Mouse (Mus musculus) ES-E14 (cell line): ENCODE measurements around the gene Coro1c. TPM values are rescaled to one million over a fixed set of nuclear protein-coding genes. Genes with fewer than 3 reads are reported as not detected.
A peak's percentile ranks its signal among the peaks of the same experiment; 100 is the strongest.

Experiments used
- DNase-seq: peaks from one replicate; pipeline ENCODE4 v3.0.0-alpha.2; 2013; ENCODE audit warnings: low read depth, low spot score
- H3K27ac ChIP-seq: 2 replicates; pipeline ENCODE4 v1.5.1; 2012; ENCODE audit warnings: low read depth, mild to moderate bottlenecking, low read length, moderate library complexity, mixed read lengths; ENCODE audit not compliant: poor library complexity, insufficient read depth, severe bottlenecking
- H3K36me3 ChIP-seq: 2 replicates; pipeline ENCODE4 v1.6.1; 2012; ENCODE audit warnings: mild to moderate bottlenecking, low read length, moderate library complexity, mixed read lengths; ENCODE audit not compliant: control insufficient read depth, poor library complexity, insufficient read depth, severe bottlenecking
- H3K4me1 ChIP-seq, 2 experiments: fragments of 150-350 bp in 1 of 2; sonication (generic) in 1 of 2; 2 replicates each; pipeline ENCODE4 v1.6.1; 2012; ENCODE audit warnings: low read length in 2 of 2, mild to moderate bottlenecking in 1 of 2, mixed read lengths in 1 of 2; ENCODE audit not compliant: control insufficient read depth in 2 of 2, insufficient read depth in 2 of 2, poor library complexity in 1 of 2
- H3K4me3 ChIP-seq, 2 experiments: fragments of 150-350 bp in 1 of 2; sonication (generic) in 1 of 2; 2 replicates each; pipeline ENCODE4 v1.5.1; 2012; ENCODE audit warnings: low read length in 2 of 2, low read depth in 1 of 2, mild to moderate bottlenecking in 1 of 2, mixed read lengths in 1 of 2; ENCODE audit not compliant: insufficient read depth in 1 of 2, poor library complexity in 1 of 2, severe bottlenecking in 1 of 2
- H3K9ac ChIP-seq: 2 replicates; pipeline ENCODE4 v1.6.1; 2012; ENCODE audit warnings: low read depth, mild to moderate bottlenecking, low read length, mixed read lengths; ENCODE audit not compliant: poor library complexity, insufficient read depth, severe bottlenecking
- H3K9me3 ChIP-seq: fragments of 150-350 bp; sonication (generic); 2 replicates; pipeline ENCODE4 v1.6.1; 2012; ENCODE audit warnings: low read depth, mild to moderate bottlenecking, low read length; ENCODE audit not compliant: control insufficient read depth, insufficient read depth
- CHD2 ChIP-seq: IDR thresholded peaks from 2 replicates; pipeline ENCODE4 v1.6.1; 2014; ENCODE audit warnings: mild to moderate bottlenecking, low read depth, low read length, inconsistent platforms
- HCFC1 ChIP-seq: IDR thresholded peaks from 2 replicates; pipeline ENCODE4 v1.6.1; 2012; ENCODE audit warnings: low read length, inconsistent platforms, borderline replicate concordance; ENCODE audit not compliant: insufficient read depth
- MAFK ChIP-seq: IDR thresholded peaks from 2 replicates; pipeline ENCODE4 v1.6.1; 2014; ENCODE audit warnings: mild to moderate bottlenecking, low read depth, low read length, inconsistent platforms; ENCODE audit not compliant: insufficient read depth
- ZC3H11A ChIP-seq: IDR thresholded peaks from 2 replicates; pipeline ENCODE4 v1.6.1; 2012; ENCODE audit warnings: low read depth, mild to moderate bottlenecking, inconsistent platforms, low read length, borderline replicate concordance
- ZNF384 ChIP-seq: IDR thresholded peaks from 2 replicates; pipeline ENCODE4 v1.6.1; 2012; ENCODE audit warnings: low read depth, low read length, inconsistent platforms
- in situ Hi-C, 2 experiments: fragments of 600-800 bp; cut with MboI; formaldehyde crosslinking; loops; one replicate each; pipeline ENCODE4 v1.15.1; 2025; ENCODE audit warnings: low sequenced_read_pairs in 2 of 2, inconsistent platforms in 1 of 2; ENCODE audit not compliant: unreplicated experiment in 2 of 2
- total RNA-seq: library from RNA; depleted of rRNA; stranded (reverse); fragments of 300-350 nt; gene quantifications from 2 replicates; pipeline ENCODE4 v1.2.3, GENCODE M21; 2012

Coro1c gene
- total RNA-seq, 1 experiment = 150 TPM

- DNase-seq = no peak
- Histone ChIP-seq H3K4me3 (no peak overlapping the region), H3K36me3 (no peaks in the 10 kb centered on the region), H3K9ac (no peak overlapping the region), H3K9me3 (no peaks in the 10 kb centered on the region), H3K4me1 (peaks cover 0 to 10% of the 10 kb centered on the region in 2 experiments; a peak in 1 of 4 replicates), H3K27ac (no peak overlapping the region)
- TF ChIP-seq ZNF384 (no peak), ZC3H11A (no peak), HCFC1 (no peak), CHD2 (no peak), MAFK (no peak)
- in situ Hi-C loops = no loop called here
Observed at GRCm38 (mm10) chr5:113932310-113932709, 23.8 kb upstream of the Coro1c start.

GRCm38 (mm10) chr5:113930648-113931609, 22.4 kb upstream of the Coro1c start:
- TF ChIP-seq ZC3H11A = no peak
- TF ChIP-seq ZNF384 = peak; percentile 75; the same call in 1 of the 2 replicates
- no peak for DNase-seq
- Histone ChIP-seq H3K27ac (no peak overlapping the region), H3K9me3 (no peaks in the 10 kb centered on the region), H3K36me3 (no peaks in the 10 kb centered on the region), H3K9ac (peak overlapping the region; percentile 24; the same call in 1 of the 2 replicates), H3K4me3 (0 out of 4 replicates have a peak overlapping the region, but pooled peaks of 1 of the 2 experiments have one; percentile 0), H3K4me1 (peaks cover 0 to 8% of the 10 kb centered on the region in 2 experiments; a peak in 1 of 4 replicates)
- in situ Hi-C loops = no loop called here

GRCm38 (mm10) chr5:113929950-113930647, 21.5 kb upstream of the Coro1c start:
- no peak for TF ChIP-seq ZC3H11A
- no peak for TF ChIP-seq ZNF384
- TF ChIP-seq MAFK = no peak
- no peak for TF ChIP-seq CHD2
- no peak for TF ChIP-seq HCFC1
- H3K9ac ChIP-seq = no peak overlapping the region
- H3K4me3 ChIP-seq = peak overlapping the region in 1 of 2 experiments; percentile 34; a peak in 1 of 4 replicates
- 0 out of 2 replicates have a peak overlapping the region, but pooled peaks have one; percentile 33 for H3K27ac ChIP-seq
- in situ Hi-C loops = no loop called here
- peaks cover 0 to 14% of the 10 kb centered on the region in 2 experiments; a peak in 1 of 4 replicates for H3K4me1 ChIP-seq
- H3K36me3 ChIP-seq = no peaks in the 10 kb centered on the region
- no peaks in the 10 kb centered on the region for H3K9me3 ChIP-seq
- no peak for DNase-seq

GRCm38 (mm10) chr5:113929526-113929925, 21.0 kb upstream of the Coro1c start:
- no peak overlapping the region for H3K9ac ChIP-seq
- TF ChIP-seq HCFC1 = no peak
- TF ChIP-seq CHD2 = no peak
- no peak for TF ChIP-seq ZNF384
- no peak for TF ChIP-seq ZC3H11A
- TF ChIP-seq MAFK = no peak
- no peaks in the 10 kb centered on the region for H3K9me3 ChIP-seq
- no peaks in the 10 kb centered on the region for H3K36me3 ChIP-seq
- in situ Hi-C loops = no loop called here
- no peak overlapping the region for H3K27ac ChIP-seq
- H3K4me1 ChIP-seq = peaks cover 0 to 14% of the 10 kb centered on the region in 2 experiments; a peak in 1 of 4 replicates
- H3K4me3 ChIP-seq = peak overlapping the region in 1 of 2 experiments; percentile 34; a peak in 1 of 4 replicates
- DNase-seq = no peak
